Mouse (Mus musculus) urinary bladder, postnatal 14 days (tissue): ENCODE measurements around the gene Ccdc77.

ENCODE experiments used
- DNase-seq: peaks from one replicate; pipeline ENCODE4 v3.0.0; 2021; ENCODE audit warnings: low spot score

Ccdc77 gene

GRCm38 (mm10) chr6:120363688-120364522 is at the start of gene Ccdc77, which contains the start of gene Kdm5a:
Gene Ccdc77, minus strand, starts transcription at chr6:120364374.
Gene Kdm5a, plus strand, starts transcription at chr6:120364124.
- peak; percentile 93 for DNase-seq

GRCm38 (mm10) chr6:120403936-120404335 is 39.8 kb upstream of the Ccdc77 start:
- no peak for DNase-seq

- DNase-seq, result no peak
Measured at GRCm38 (mm10) chr6:120395622-120396345, 31.6 kb upstream of the Ccdc77 start.

- no peak for DNase-seq
Measured at GRCm38 (mm10) chr6:120392811-120393210, 28.6 kb upstream of the Ccdc77 start.

GRCm38 (mm10) chr6:120390054-120390453 is 25.9 kb upstream of the Ccdc77 start:
- no peak for DNase-seq

- no peak for DNase-seq
Measured at GRCm38 (mm10) chr6:120376736-120377135, 12.6 kb upstream of the Ccdc77 start.

GRCm38 (mm10) chr6:120365051-120365450 is 877 bp upstream of the Ccdc77 start:
- DNase-seq, result no peak

GRCm38 (mm10) chr6:120364523-120364905 is 340 bp upstream of the Ccdc77 start:
- DNase-seq, result no peak

GRCm38 (mm10) chr6:120362774-120363687 is 1.1 kb downstream of the Ccdc77 start:
- DNase-seq, result no peak

- no peak for DNase-seq
Measured at GRCm38 (mm10) chr6:120362124-120362523, 2.0 kb downstream of the Ccdc77 start.

- peak; percentile 86 for DNase-seq
Measured at GRCm38 (mm10) chr6:120356951-120357945, 6.9 kb downstream of the Ccdc77 start.

GRCm38 (mm10) chr6:120356478-120356877 is 7.7 kb downstream of the Ccdc77 start:
- no peak for DNase-seq

- no peak for DNase-seq
Measured at GRCm38 (mm10) chr6:120349018-120349417, 15.2 kb downstream of the Ccdc77 start.

- DNase-seq, result no peak
Measured at GRCm38 (mm10) chr6:120343992-120344391, 20.2 kb downstream of the Ccdc77 start.

- DNase-seq, result no peak
Measured at GRCm38 (mm10) chr6:120332351-120332750, 31.8 kb downstream of the Ccdc77 start.

- peak; percentile 69 for DNase-seq
Measured at GRCm38 (mm10) chr6:120324295-120324927, 39.8 kb downstream of the Ccdc77 start.

GRCm38 (mm10) chr6:120320369-120320768 is 43.8 kb downstream of the Ccdc77 start:
- DNase-seq, result no peak

- no peak for DNase-seq
Measured at GRCm38 (mm10) chr6:120319129-120319528, 45.0 kb downstream of the Ccdc77 start.

GRCm38 (mm10) chr6:120318303-120318940 is 45.8 kb downstream of the Ccdc77 start:
- DNase-seq, result no peak

- DNase-seq, result no peak
Measured at GRCm38 (mm10) chr6:120312443-120312842, 51.7 kb downstream of the Ccdc77 start.
